Mouse (Mus musculus): Measurements from ENCODE around the gene Zdhhc18. TPM values are rescaled to one million over a fixed set of nuclear protein-coding genes. Genes with fewer than 3 reads are reported as not detected.
A peak's percentile ranks its signal among the peaks of the same experiment; 100 is the strongest.

The Zdhhc18 gene
- total RNA-seq, 1 experiment, result 39.0 TPM

DNA sequence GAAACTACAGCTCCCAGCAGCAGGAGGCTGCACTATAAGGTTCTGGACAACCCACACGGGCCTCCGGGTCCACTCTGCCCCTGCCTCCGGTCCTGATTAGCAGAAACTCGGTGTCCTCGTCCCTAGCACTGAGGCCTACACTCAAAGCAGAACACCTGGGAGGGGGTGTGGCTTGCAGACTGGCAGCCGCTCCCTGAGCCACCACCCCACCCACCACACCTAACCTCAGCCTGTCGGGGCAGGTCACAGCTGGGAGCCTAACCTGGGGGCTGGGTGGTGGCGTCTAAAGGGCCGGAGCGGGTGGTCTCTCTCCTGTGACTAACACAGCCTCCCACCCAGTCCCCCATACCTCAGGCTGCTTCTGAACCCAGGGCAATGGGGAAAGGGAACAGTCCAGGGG lies 42.7 kb downstream of the Zdhhc18 start:
- Histone ChIP-seq H3K4me3 (ENCODE audit: insufficient read depth in 1 of 2, low read depth in 1 of 2, low read length in 2 of 2, poor library complexity in 1 of 2, severe bottlenecking in 1 of 2) (no peak overlapping the region), H3K9me3 (ENCODE audit: control insufficient read depth, insufficient read depth, low read depth, low read length) (no peaks in the 10 kb centered on the region), H3K27ac (ENCODE audit: insufficient read depth, low read depth, low read length, poor library complexity, severe bottlenecking) (0 out of 2 replicates have a peak overlapping the region, but pooled peaks have one; percentile 15), H3K4me1 (ENCODE audit: control insufficient read depth in 2 of 2, insufficient read depth in 2 of 2, low read length in 2 of 2, poor library complexity in 1 of 2) (peaks cover 17 to 39% of the 10 kb centered on the region in 2 experiments), H3K9ac (ENCODE audit: insufficient read depth, low read depth, low read length, poor library complexity, severe bottlenecking) (no peak overlapping the region), H3K36me3 (ENCODE audit: control insufficient read depth, insufficient read depth, low read length, poor library complexity, severe bottlenecking) (peaks cover 31% of the 10 kb centered on the region)
- TF ChIP-seq HCFC1 (IDR thresholded peaks at IDR 0.05; ENCODE audit: borderline replicate concordance, insufficient read depth, low read length), result no peak
- no peak for TF ChIP-seq CHD2 (IDR thresholded peaks at IDR 0.05; ENCODE audit: low read depth, low read length)
- no peak for TF ChIP-seq ZNF384 (IDR thresholded peaks at IDR 0.05; ENCODE audit: low read depth, low read length)
- TF ChIP-seq MAFK (IDR thresholded peaks at IDR 0.05; ENCODE audit: insufficient read depth, low read depth, low read length), result no peak
- TF ChIP-seq ZC3H11A (IDR thresholded peaks at IDR 0.05; ENCODE audit: borderline replicate concordance, low read depth, low read length), result no peak
- in situ Hi-C loops (cut with MboI; ENCODE audit: low sequenced_read_pairs in 2 of 2, unreplicated experiment in 2 of 2), result no loop called here
- DNase-seq (ENCODE audit: low read depth, low spot score), result no peak

DNA sequence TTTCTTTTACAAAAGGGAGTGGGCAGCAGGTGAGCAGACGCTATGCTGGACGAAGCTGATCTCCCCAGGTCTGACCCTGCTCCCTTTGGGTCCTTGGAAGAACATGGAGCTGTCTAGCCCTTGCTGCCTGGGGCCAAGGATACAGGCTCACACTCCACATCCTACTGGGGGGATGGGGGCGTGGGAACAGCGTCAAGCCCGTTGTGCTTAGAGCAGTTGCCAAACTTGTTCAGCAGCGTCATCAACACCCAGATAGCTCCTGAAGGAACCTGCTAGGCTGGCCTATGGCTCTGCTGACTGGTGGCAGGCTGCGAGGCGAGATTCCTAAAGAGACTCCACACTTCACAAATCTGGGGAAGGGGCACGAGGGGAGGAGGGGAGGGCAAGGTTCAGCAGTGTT lies 44.6 kb downstream of the Zdhhc18 start:
- DNase-seq (ENCODE audit: low read depth, low spot score), result no peak
- Histone ChIP-seq H3K9ac (ENCODE audit: insufficient read depth, low read depth, low read length, poor library complexity, severe bottlenecking) (peak overlapping the region; percentile 58), H3K36me3 (ENCODE audit: control insufficient read depth, insufficient read depth, low read length, poor library complexity, severe bottlenecking) (peaks cover 27% of the 10 kb centered on the region), H3K9me3 (ENCODE audit: control insufficient read depth, insufficient read depth, low read depth, low read length) (no peaks in the 10 kb centered on the region), H3K4me1 (ENCODE audit: control insufficient read depth in 2 of 2, insufficient read depth in 2 of 2, low read length in 2 of 2, poor library complexity in 1 of 2) (peaks cover 17 to 42% of the 10 kb centered on the region in 2 experiments), H3K27ac (ENCODE audit: insufficient read depth, low read depth, low read length, poor library complexity, severe bottlenecking) (peak overlapping the region; percentile 64), H3K4me3 (ENCODE audit: insufficient read depth in 1 of 2, low read depth in 1 of 2, low read length in 2 of 2, poor library complexity in 1 of 2, severe bottlenecking in 1 of 2) (peak overlapping the region in 1 of 2 experiments; percentile 9; a peak in 1 of 4 replicates)
- TF ChIP-seq ZC3H11A (IDR thresholded peaks at IDR 0.05; ENCODE audit: borderline replicate concordance, low read depth, low read length), result no peak
- no peak for TF ChIP-seq ZNF384 (IDR thresholded peaks at IDR 0.05; ENCODE audit: low read depth, low read length)
- TF ChIP-seq MAFK (IDR thresholded peaks at IDR 0.05; ENCODE audit: insufficient read depth, low read depth, low read length), result no peak
- no peak for TF ChIP-seq HCFC1 (IDR thresholded peaks at IDR 0.05; ENCODE audit: borderline replicate concordance, insufficient read depth, low read length)
- no peak for TF ChIP-seq CHD2 (IDR thresholded peaks at IDR 0.05; ENCODE audit: low read depth, low read length)
- in situ Hi-C loops (cut with MboI; ENCODE audit: low sequenced_read_pairs in 2 of 2, unreplicated experiment in 2 of 2), result no loop called here

DNA sequence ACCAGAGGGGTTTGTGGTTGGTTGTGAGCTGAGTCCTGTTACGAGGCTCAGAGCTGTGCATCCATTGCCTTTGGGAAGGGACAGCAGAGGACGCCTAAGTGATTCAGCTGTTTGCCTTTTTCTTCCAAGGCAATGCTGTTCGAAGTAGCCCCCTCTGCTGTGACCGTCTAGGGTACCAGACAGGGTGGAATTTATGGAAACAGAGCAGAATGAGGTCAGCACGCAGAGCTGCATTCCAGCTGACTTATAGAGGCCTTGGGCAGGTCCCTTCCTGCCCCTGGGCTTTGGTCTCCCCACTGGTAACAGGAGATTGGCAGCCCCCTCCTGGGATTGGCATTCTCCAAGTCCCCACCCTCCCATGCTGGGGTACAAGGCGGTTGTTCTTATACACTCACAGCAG lies 45.1 kb downstream of the Zdhhc18 start:
- TF ChIP-seq MAFK (IDR thresholded peaks at IDR 0.05; ENCODE audit: insufficient read depth, low read depth, low read length) (no peak), ZC3H11A (IDR thresholded peaks at IDR 0.05; ENCODE audit: borderline replicate concordance, low read depth, low read length) (no peak), CHD2 (IDR thresholded peaks at IDR 0.05; ENCODE audit: low read depth, low read length) (no peak), ZNF384 (IDR thresholded peaks at IDR 0.05; ENCODE audit: low read depth, low read length) (no peak), HCFC1 (IDR thresholded peaks at IDR 0.05; ENCODE audit: borderline replicate concordance, insufficient read depth, low read length) (no peak)
- in situ Hi-C loops (cut with MboI; ENCODE audit: low sequenced_read_pairs in 2 of 2, unreplicated experiment in 2 of 2), result no loop called here
- no peak for DNase-seq (ENCODE audit: low read depth, low spot score)
- Histone ChIP-seq H3K9ac (ENCODE audit: insufficient read depth, low read depth, low read length, poor library complexity, severe bottlenecking) (no peak overlapping the region; the same call in 1 of the 2 replicates), H3K4me1 (ENCODE audit: control insufficient read depth in 2 of 2, insufficient read depth in 2 of 2, low read length in 2 of 2, poor library complexity in 1 of 2) (peaks cover 16 to 45% of the 10 kb centered on the region in 2 experiments), H3K4me3 (ENCODE audit: insufficient read depth in 1 of 2, low read depth in 1 of 2, low read length in 2 of 2, poor library complexity in 1 of 2, severe bottlenecking in 1 of 2) (no peak overlapping the region), H3K27ac (ENCODE audit: insufficient read depth, low read depth, low read length, poor library complexity, severe bottlenecking) (peak overlapping the region; percentile 64), H3K36me3 (ENCODE audit: control insufficient read depth, insufficient read depth, low read length, poor library complexity, severe bottlenecking) (peaks cover 24% of the 10 kb centered on the region), H3K9me3 (ENCODE audit: control insufficient read depth, insufficient read depth, low read depth, low read length) (no peaks in the 10 kb centered on the region)

DNA sequence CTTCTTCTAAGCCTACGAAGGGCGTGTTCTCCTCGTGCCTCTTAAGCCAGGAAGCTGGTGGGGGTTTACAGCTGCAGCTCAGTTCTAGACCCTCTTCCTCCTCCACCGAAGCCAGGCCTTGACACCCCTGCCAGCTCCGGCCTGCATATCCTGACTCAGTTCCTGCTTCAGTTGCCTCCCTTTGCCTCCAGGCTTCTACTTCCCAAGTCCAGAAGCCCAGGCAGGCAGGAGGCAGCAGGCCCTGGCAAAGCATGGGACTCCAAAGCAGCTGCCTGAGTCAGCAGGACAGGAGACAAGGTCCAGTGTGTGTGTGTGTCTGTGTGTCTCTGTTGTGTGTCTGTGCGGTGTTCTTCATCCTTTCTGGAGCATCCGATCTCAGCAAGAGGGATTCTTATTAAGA lies 45.8 kb downstream of the Zdhhc18 start:
- TF ChIP-seq ZNF384 (IDR thresholded peaks at IDR 0.05; ENCODE audit: low read depth, low read length), result no peak
- TF ChIP-seq ZC3H11A (IDR thresholded peaks at IDR 0.05; ENCODE audit: borderline replicate concordance, low read depth, low read length), result no peak
- TF ChIP-seq HCFC1 (IDR thresholded peaks at IDR 0.05; ENCODE audit: borderline replicate concordance, insufficient read depth, low read length), result no peak
- TF ChIP-seq MAFK (IDR thresholded peaks at IDR 0.05; ENCODE audit: insufficient read depth, low read depth, low read length), result no peak
- no peak for TF ChIP-seq CHD2 (IDR thresholded peaks at IDR 0.05; ENCODE audit: low read depth, low read length)
- Histone ChIP-seq H3K4me3 (ENCODE audit: insufficient read depth in 1 of 2, low read depth in 1 of 2, low read length in 2 of 2, poor library complexity in 1 of 2, severe bottlenecking in 1 of 2) (no peak overlapping the region), H3K9ac (ENCODE audit: insufficient read depth, low read depth, low read length, poor library complexity, severe bottlenecking) (no peak overlapping the region; the same call in 1 of the 2 replicates), H3K36me3 (ENCODE audit: control insufficient read depth, insufficient read depth, low read length, poor library complexity, severe bottlenecking) (peaks cover 24% of the 10 kb centered on the region), H3K27ac (ENCODE audit: insufficient read depth, low read depth, low read length, poor library complexity, severe bottlenecking) (peak overlapping the region; percentile 56), H3K9me3 (ENCODE audit: control insufficient read depth, insufficient read depth, low read depth, low read length) (no peaks in the 10 kb centered on the region), H3K4me1 (ENCODE audit: control insufficient read depth in 2 of 2, insufficient read depth in 2 of 2, low read length in 2 of 2, poor library complexity in 1 of 2) (peaks cover 15 to 45% of the 10 kb centered on the region in 2 experiments)
- DNase-seq (ENCODE audit: low read depth, low spot score), result no peak
- in situ Hi-C loops (cut with MboI; ENCODE audit: low sequenced_read_pairs in 2 of 2, unreplicated experiment in 2 of 2), result no loop called here
